Mouse (Mus musculus): Measurements from ENCODE around the gene Msl1.

DNA sequence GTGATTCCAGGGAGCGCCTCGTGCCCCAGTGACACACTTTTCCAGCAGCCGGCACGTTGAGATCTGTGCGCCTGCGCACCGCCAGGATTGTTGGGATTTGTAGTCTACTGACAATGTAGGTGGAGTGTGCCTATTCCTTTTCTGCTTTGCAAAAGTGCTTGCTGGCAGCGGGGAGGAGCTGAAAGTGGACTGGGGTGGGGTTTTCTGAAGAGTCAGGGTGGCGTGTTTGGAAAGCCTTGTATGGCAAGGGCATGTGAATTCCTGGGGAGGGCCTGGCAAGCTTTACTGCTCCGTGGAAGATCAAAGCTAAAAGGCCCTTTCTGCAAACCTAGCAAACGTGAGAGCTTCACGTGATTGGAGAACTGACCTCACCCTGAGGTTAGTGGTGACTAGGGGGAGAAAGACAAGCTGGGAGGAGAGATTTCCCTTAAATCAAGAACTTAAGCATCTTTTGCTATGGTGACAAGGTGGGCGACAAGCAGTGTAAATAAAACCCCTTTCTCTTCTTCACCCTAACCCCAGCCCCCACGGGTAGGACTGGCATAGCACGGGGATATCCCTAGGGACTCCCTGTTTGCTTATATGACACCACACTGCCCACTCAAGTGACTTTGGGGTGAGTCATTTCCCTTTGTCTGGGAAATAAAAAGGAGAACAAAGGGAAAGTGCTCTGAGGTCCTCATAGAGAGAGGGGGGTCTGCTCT lies 19.8 kb upstream of the Msl1 start:
- no peak for TF ChIP-seq CTCF (conservative IDR thresholded peaks at IDR 0.05; ENCODE audit: insufficient read depth, insufficient read length, low read depth, low read length)
- no peak for TF ChIP-seq POLR2A (IDR thresholded peaks at IDR 0.05; ENCODE audit: low read depth, low read length)

Measured in kidney, adult 2 months (tissue).